Mouse (Mus musculus): Measurements from ENCODE around the gene Bbs4.

DNA sequence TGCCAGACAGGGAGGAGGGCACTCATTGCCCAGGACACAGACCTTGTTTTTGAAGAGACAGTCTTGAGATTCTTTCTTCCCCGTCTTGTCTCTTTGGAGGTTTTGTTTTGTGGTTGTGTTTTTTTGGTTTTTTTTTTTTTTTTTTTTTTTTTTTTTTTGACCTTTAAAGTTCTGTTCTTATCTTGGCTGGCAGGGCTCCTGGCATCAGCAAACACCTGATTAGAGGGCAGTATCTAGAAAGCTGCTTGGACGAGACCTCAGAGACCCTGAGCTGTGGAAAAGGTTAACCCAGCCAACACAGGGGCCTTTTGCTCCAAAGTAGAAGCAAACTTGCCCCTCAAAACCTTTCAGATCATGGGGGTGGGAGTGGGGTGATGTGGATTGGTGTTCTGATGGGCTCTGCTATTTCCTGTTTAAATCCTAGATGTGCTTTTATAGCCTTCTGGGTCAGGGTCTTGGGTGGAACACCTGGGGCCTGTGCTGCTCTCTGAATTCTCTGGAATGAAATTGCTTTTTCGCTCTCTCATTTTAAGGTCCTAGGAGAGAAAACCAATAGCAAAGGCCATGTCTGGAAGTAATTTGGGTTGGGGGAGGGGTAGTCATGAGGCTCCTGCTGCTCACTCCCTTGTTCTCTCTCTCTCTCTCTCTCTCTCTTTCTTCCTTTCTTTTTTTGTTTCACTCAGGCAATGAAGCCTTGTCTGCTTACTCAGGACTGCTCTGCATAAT, 64.5 kb downstream of the Bbs4 start:
- TF ChIP-seq CTCF (IDR thresholded peaks at IDR 0.05; ENCODE audit: borderline replicate concordance, insufficient read depth, low read depth, low read length): no peak
- no peak for TF ChIP-seq POLR2A (IDR thresholded peaks at IDR 0.05; ENCODE audit: borderline replicate concordance, insufficient read depth, low read length)
